Mouse (Mus musculus) testis, adult 2 months (tissue): Measurements from ENCODE around the gene Fbxo48.

Experiments
- CTCF ChIP-seq: fragments of 200-500 bp; IDR thresholded peaks from 2 replicates; pipeline ENCODE4 v1.5.1; 2012; ENCODE audit warnings: low read depth, mild to moderate bottlenecking, inconsistent platforms, low read length, moderate library complexity; ENCODE audit not compliant: control insufficient read depth, insufficient read depth, insufficient replicate concordance
- POLR2A ChIP-seq: fragments of 200-500 bp; IDR thresholded peaks from 2 replicates; pipeline ENCODE4 v1.6.1; 2012; ENCODE audit warnings: low read depth, mild to moderate bottlenecking, inconsistent platforms, low read length, moderate library complexity; ENCODE audit not compliant: control insufficient read depth

DNA sequence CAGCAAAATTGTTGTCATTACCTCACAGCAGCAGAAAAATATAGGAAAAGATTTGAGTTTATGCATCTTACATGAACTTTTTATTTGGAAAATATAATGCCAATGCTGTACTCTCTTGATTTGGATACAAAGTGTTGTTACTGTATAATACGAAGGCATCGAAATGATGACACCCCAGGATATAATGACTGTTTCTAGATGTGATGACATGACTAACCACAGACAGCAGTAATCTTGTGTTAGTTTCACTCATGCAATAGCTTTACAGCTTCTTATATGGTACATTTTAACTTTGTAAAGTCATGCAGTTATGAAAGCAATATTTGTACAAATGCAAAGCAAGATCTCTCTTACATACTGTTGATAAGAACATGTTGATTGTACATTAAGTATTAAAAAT lies 33.7 kb upstream of the Fbxo48 start:
- TF ChIP-seq CTCF: no peak
- TF ChIP-seq POLR2A: no peak
